Mouse (Mus musculus) heart, postnatal 0 days (tissue): Measurements from ENCODE around the gene March10.

Experiments
- CTCF ChIP-seq: IDR thresholded peaks from 2 replicates; pipeline ENCODE4 v1.5.1; 2016; ENCODE audit warnings: antibody characterized with exemption, control low read depth, low read depth
- EP300 ChIP-seq: IDR thresholded peaks from 2 replicates; pipeline ENCODE4 v1.6.1; 2016; ENCODE audit warnings: antibody characterized with exemption, low read depth

GRCm38 (mm10) chr11:105482747-105483146 is 26.2 kb upstream of the March10 start:
- TF ChIP-seq CTCF = no peak
- TF ChIP-seq EP300 = no peak
